Mouse (Mus musculus): ENCODE data around the gene Sertad1.
"Not testable (repeated sequence)": the region's sequence is repeated elsewhere in the genome, so short reads cannot be mapped to it uniquely, and the experiment has no call there.

Gene Sertad1

DNA sequence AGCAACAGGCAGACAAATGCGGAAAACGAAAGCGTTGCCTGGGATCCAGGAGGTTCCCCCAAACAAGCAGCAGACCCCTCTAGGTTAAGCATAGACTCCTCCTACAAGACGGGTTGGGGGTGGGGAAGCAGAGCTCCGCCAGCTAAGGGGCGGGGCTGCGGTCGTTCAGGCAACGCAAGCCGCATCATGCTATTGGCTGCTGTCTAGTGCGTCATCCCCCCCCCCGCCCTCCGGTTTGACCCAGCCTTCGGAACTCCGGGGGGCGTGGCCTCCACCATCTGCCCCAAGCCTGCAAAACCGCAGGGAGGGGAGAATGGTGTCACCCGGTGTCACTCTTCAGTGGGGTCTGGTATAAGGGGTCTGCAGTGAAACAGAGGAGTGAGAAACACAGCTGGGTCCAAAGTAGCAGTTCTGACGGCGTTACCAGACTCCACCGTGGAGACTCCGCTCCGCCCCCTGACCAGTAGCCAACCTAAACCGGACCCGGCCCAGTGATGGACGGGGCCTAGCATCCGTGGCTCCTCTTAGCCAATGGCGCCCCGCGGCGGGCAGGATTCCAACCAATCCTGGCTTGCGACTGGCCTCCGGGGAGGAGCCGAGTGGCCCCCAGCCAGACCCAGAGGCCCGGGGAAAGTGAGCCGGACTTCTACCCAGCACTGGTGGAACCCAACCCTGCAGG, 13.4 kb upstream of the Sertad1 start, which contains the start of gene Sertad3:
TSS of gene Sertad3 (plus strand) at position 613 of the 679 bp plus-strand sequence.
- DNase-seq (ENCODE audit: low read depth, low spot score) = peak; percentile 100

DNA sequence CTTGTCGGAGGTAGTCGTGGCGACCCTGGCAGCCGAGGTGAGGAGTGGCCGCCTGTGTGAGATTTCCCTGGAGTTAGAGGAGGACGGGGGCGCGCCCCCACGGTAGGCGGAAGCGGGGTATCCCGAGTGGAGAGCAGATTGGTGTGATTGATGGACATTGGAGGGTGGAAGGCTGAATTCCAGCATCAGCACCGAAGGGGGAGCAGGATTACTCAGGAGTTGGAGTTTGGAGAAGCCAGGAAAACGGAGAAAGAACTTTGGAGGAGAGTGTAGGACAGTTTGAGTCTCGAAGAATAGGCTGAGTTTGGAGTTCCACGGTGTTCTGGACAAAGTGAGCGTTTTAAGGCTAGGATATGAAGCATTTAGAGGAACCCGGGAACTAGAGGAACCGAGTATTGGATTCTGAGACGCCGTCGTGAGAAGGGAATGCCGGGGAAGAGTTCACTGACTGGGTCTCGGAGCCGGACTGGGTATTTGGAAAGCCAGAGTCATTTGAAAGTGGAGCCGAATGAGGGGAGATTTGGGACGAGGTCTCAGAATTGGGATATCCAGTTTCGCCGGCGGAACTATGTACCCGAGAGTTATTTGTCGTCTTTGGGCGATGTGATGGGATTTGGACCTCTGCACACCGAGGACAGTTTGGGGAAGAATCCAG, 12.7 kb upstream of the Sertad1 start:
- DNase-seq (ENCODE audit: low read depth, low spot score) = no peak

DNA sequence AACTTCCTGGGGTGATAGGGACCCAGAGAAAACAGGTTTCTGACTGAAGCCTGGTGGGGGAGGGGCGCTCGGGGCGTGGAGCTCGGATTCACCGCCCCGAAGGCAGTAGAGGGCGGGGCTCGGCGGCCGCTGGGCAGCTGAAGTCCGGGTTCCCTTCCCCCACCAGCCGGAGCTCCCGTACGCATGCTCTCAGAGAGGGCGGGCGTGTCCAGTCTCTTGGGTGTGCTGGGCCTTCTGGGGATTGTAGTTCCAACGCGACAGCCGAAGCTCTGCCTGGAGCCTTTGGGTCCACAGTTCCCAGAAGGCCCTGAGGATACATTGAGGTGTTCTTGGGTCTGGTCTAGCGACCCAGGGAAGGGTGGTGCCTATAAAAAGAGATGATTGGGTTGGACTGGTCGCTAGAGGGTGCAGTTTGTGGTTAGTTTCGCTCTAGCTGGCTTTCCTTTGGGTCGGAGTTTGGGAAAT, 12.2 kb upstream of the Sertad1 start:
- peak; percentile 100 for DNase-seq (ENCODE audit: low read depth, low spot score)

DNA sequence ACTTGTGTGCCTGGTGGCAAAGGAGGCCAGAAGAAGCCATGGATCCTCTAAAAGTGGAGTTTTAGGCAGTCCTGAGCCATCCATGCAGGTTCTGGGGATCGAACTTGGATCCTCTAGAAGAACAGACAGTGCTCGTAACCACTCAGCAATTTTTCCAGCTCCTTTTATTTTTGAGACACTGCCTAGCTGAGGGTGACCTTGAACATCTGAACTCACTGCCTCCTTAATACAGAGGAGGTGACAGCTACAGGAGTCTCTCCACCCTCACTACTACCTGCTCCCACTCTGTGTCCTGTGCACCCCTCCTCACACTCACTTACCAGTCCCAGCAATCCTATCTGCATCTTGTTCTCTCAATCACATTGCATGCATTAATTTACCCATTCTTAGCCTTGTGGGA, 11.1 kb upstream of the Sertad1 start:
- no peak for DNase-seq (ENCODE audit: low read depth, low spot score)

DNA sequence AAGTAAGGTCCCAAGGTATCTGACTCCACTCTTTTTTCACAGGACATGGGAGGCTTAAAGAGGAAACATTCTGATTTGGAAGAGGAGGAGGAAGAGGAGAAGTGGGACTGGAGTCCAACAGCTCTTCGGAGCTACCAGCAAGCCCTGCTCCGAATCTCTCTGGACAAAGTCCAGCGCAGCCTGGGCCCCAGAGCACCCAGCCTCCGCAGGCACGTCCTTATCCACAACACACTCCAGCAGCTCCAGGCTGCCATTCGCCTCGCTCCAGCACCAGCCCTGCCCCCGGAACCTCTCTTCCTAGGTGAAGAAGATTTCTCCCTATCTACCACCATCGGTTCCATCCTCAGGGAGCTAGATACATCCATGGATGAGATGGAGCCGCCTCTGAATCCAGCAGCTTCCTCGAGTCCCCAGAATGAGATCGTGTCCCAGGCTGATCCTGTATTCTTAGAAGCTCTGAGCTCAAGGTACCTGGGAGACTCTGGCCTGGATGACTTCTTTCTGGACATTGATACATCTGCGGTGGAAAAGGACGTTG, 10.5 kb upstream of the Sertad1 start:
- no peak for DNase-seq (ENCODE audit: low read depth, low spot score)

DNA sequence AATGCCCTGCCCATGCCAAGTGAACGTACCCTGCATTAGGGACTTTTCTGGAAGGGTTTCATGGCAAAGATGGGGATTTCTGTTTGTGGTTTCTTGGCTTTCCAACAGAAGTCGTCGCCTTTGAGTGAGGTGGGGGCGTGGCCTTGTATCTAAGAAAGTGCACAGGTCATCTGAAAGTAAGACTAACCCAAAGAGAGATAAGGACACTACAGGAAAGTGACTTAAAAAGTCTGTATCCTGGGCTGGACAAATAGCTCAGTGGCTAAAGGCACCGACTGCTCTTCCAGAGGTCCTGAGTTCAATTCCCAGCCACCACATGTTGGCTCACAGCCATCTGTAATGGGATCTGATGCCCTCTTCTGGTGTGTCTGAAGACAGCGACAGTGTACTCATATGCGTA, 8.1 kb upstream of the Sertad1 start:
- DNase-seq (ENCODE audit: low read depth, low spot score) = peak; percentile 30

DNA sequence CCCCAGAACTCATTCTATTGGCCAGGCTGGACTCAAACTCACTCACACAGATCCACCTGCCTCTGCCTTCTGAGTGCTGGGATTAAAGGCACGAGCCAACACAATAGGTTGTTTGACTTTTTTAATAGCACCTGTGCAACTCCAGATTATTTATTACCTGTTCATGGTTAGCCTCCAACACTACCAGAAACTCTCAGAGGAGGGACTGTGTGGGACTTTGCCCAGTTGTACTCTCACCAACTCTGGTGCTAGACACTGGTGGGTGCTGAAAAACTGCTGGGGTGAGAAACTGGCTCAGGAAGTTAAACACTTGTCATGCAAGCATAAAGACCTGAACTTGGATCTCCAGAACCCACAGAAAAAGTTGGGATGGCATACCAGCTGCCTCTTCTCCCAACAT, 7.0 kb upstream of the Sertad1 start:
- DNase-seq (ENCODE audit: low read depth, low spot score) = no peak

DNA sequence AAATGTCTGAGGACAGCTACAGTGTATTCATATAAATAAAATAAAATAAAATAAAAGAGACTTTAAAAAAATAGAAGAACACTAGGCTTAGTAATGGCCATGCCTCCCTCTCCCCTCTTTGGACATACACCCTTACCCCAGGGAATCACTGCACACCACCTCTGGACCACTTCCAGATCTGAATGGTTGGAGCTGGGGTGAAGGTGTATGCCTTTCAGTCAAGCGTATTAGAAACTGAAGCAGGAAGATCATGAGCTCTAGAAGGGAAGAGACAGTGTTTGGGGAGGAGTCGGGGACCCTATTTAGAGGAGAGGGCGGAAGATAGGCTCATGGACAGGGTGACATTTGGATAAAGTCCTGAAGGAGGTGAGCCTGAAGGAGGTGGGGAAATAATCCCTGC, 6.2 kb upstream of the Sertad1 start:
- no peak for DNase-seq (ENCODE audit: low read depth, low spot score)

DNA sequence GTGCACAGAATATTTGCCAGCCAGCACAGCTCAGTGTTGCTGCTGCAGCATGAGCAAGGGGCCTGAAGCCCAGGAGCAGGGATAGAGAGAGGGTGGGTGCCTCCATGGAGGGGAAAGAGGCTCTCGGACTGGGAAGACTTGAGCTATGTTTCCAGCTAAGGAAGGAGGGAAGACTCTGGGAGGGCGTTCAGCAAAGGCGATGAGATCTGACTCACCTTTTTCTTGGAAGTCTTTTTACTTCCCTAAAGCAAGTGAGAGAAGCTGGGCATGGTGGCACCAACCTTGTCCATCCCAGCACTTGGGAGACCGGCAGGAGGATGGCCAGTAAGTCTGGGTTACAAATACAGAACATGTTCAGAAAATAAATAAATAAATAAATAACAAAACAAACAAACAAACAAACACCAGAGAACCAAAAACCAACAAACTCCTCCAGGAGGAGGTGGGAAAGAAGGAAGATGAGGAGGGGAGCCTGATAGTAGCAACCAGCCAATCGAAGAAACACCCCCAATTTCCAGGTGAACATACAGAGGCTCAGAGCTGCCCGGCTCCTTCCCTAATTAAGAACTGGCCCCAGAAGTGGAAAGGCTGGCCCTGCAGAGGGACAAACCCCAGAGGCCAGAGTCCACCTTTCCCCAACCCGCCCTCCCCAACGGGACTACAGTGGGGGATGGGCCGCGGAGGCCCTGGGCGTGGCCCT, 5.6 kb upstream of the Sertad1 start:
- no peak for DNase-seq (ENCODE audit: low read depth, low spot score)

DNA sequence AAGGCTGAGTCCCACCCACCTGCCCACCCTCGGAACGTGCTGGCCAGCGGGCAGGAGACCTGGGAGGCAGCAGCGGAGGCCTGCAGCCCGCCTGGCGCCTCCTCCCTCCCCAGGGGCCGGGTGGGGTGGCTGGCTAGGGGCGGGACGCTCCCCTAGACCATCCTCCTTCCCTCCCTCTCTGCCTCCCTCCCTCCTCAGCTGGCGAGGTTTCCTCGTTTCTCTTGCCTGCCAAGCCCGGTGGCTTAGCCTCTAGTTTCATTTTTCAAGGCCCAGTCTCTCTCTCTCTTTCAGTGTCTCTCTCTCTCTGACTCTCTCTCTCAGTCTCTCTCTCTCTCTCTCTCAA, 5.1 kb upstream of the Sertad1 start:
- DNase-seq (ENCODE audit: low read depth, low spot score) = peak; percentile 90

DNA sequence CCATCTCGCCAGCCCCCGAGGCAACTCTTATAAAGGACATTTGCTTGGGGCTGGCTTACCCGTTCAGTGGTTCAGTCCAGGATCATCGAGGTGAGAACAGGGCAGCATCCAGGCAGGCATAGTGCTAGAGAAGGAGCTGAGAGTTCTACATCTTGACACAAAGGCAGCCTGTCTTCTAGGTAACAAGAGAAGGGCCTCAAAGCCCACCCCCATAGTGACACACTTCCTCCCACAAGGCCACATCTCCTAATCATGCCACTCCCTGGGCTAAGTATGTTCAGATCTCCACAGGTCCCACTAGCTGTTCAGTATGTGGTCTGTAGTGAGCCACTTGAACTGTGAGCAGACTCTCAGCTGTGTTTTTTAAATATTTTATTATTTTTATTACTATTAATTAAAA, 2.9 kb upstream of the Sertad1 start:
- no peak for DNase-seq (ENCODE audit: low read depth, low spot score)

DNA sequence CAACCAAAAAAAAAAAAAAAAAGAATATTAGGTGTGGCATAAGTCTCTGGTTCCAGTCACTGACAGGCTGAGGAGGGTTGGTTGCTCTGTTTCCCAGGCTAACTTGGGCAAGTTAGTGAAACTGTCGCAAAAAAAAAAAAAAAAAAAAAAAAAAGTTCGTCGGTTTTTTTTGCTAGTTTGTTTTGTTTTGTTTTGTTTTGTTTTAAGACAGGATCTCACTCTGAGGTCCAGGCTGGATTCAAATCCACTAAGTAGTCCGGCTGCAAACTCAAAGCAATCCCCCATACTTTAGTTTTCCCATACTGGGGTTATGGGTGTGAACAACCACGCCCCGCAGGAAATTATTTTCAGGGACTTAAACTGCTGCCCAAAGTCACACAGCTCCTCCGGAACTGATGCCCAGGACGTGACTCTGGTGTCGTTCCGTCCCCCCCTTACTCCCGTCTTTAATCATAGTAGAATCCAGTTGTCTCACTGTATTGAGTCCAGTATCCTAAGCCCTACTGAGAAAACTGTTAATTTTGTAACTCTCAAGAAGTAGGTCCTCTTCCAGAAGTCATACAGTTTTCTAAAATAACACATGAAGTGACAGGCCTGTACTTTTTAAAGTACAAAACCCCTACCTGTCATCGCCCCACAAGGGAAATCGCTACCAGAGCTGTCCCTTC, 474 bp upstream of the Sertad1 start:
- DNase-seq (ENCODE audit: low read depth, low spot score) = no peak

DNA sequence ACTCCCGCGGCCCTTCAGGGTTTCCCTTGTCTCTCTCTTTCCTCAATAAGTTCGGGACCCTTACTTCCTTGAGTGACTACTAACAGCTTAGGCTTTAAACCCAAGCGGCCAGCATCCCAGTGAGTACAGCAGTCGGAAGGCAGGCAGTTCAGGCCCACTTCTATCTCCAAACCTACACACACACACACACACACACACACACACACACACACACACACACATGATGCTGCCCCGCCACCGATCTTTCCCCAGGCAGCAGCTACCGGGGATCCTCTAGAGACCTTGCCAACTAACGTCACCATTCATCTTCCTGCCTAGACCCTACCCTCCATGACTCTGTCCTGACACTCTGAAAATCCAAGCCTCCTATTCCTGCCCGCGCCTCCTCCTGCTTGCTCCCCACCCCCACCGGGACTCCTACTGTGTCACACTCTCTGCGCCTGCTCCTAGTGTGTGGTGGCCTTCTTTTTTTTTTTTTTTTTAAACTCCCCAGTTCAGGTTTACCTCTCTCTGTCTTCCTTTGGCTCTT, 1.1 kb downstream of the Sertad1 start:
- peak; percentile 74 for DNase-seq (ENCODE audit: low read depth, low spot score)

DNA sequence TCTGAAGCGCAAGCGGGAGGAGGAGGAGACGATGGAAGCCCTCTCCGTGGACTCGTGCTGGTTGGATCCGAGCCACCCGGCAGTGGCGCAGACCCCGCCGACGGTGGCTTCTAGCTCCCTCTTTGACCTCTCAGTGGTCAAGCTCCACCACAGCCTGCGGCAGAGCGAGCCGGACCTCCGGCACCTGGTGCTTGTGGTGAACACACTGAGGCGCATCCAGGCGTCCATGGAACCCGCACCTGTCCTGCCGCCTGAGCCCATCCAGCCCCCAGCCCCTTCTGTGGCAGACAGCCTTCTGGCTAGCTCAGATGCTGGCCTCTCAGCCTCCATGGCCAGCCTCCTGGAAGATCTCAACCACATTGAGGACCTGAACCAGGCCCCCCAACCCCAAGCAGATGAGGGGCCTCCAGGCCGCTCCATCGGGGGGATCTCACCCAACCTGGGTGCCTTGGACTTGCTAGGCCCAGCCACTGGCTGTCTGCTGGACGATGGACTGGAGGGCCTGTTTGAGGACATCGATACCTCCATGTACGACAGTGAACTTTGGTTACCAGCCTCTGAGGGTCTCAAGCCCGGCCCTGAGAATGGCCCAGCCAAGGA, 2.7 kb downstream of the Sertad1 start:
- DNase-seq (ENCODE audit: low read depth, low spot score) = no peak

DNA sequence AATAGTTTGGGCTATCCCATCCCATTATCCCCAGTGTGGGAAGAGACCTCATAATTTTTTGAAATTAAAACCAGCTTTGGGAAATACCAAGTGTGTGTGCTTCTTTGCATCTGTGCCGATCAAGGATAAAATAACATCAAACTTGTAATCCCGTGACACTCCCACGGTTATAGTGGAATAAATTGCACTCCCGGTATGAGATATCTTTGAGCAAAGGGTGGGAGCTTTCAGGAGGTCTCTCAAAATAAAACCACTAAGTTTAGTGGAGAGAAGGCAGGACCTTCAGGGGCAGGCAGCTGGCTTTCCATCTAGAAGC, 3.5 kb downstream of the Sertad1 start:
- no peak for DNase-seq (ENCODE audit: low read depth, low spot score)

DNA sequence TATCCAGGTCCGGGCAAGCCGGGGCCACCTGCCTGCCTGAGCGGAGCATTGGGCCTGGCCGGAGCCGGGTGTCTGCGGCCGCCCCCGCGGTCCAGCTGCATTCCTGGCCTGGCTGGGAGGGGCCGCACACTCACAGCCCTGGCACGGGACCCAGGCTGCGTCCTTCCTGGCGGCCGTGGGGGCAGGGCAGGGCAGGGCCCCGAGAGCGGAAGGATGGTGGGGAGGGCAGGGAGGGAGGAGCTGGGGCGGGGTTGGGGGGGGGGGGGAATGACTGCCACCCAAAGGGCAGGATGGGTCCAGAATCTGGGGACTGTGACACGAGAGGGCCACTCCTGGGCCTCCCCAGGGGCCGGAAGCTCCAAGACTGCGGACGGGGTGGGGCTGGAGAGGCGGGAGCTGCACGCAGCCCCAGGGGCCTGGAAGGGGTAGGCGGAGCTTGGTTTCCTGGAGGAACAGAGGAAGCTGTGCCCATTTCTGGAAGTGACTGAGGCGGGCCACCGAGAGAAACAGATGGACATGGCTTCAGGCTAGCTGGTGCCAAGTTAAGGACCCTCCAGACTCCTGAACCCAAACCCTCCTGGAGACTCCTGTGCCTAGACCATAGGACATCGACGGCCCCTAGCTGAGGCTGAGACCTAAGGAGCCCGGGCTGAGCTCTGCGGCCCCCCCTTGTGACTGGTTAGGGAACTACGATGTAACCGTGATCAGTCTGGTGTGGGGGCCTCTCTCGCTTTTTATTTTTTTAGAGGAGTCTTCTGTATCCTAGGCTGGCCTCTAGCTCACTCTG, 4.0 kb downstream of the Sertad1 start:
- peak; percentile 89 for DNase-seq (ENCODE audit: low read depth, low spot score)

DNA sequence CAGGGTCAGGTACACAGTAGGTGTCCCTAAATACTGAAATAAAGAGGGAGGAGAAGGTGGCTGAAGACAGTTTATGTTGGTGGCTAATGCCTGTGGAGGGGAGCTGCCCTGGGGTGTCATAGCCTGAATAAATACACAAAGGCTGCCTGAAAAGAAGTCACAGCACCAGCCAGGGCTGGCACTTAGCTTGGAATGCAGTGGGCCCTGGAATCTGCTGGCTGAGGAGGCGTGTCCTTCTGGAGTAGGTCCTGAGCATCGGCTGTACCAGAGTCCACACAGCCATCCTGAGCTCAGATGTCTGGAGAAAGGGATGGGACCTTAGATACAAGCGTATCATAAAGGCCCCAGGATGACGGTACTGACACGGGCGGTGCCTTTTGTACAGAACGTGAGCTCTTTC, 5.1 kb downstream of the Sertad1 start:
- DNase-seq (ENCODE audit: low read depth, low spot score) = no peak

DNA sequence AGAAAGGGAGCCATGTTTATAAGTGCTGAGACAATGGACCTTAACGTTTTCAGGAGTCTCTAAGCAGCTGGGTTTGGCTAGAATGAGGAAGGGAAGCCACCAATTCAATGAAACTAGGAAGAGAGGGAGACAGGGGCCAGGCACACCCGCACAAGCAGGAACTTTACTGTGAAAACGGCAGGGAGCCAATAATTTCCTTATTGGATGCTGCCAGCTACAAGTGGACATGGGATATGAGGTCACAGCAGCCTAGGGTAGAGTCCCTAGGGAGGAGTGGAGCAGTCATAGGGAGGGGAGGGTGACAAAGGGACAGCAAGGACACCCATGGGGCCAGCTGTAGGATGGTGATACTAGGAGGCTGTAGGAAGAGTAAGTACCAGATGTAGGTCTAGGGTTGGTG, 6.3 kb downstream of the Sertad1 start:
- no peak for DNase-seq (ENCODE audit: low read depth, low spot score)

DNA sequence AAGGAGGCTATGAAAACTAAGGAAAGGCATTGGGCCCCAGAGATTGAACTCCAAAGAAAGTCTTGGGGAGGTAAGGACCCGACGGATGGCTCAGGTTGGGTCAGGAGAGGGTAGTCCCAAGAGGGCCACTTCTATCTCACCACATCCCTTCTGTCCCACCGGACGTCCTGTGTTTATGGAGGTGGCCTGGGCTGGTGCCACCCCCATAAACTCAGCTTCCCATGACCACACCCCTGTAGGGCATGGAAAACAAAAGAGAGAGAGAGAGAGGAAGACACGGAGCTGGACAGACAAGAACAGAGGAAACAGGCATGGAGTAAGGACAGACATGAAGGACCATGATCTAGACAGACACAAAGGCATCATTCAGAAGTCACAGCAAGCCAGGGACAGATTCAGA, 6.7 kb downstream of the Sertad1 start:
- DNase-seq (ENCODE audit: low read depth, low spot score) = no peak

DNA sequence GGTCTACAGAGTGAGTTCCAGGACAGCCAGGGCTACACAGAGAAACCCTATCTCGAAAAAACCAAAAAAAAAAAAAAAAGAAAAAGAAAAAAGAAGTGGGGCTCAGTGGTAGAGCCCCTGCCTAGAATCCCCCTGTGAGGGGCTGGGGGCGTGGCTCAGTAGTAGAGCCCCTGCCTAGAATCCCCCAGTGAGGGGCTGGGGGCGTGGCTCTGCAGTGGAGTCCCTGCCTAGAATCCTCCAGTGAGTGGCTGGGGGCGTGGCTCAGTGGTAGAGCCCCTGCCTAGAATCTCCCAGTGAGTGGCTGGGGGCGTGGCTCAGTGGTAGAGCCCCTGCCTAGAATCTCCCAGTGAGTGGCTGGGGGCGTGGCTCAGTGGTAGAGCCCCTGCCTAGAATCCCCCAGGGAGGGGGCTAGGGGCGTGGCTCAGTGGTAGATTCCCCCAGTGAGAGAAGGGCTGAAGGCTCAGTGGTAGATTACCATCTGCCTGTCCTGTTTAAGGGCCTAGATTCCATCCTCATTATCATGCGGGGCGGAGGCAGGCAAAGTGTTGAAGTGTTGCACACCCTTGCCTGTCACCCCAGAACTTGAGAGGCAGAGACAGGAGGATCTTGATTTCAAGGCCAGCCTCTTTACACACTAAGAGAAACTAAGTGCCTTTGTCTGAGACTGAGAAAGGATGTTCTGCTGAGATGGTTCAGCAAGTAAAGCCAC, 8.1 kb downstream of the Sertad1 start:
- not testable (repeated sequence) for DNase-seq (ENCODE audit: low read depth, low spot score)

Measured in A20 (cell line).